11 mouse cellular contexts compared by ENCODE assay signal in genomic region chr6:70954040-70954439, GRCm38 (mm10). TPM values are rescaled to one million over a fixed set of nuclear protein-coding genes. Genes with fewer than 3 reads are reported as not detected.
A peak's percentile ranks its signal among the peaks of the same experiment; 100 is the strongest.
DNase-seq lines count a peak whose midpoint lies in the region; ATAC-seq and TF ChIP-seq lines count a peak whose summit lies in the region.
"Had no signal": no experiment of that assay in that cellular context is flagged by ENCODE, and none has a peak within 500 bp of the region (broad histone marks: within the 10 kb centered on the region; RNA-seq: fewer than 3 reads in every experiment).

No protein-coding gene starts in this region.

- H3K27me3 ChIP-seq in hindbrain, postnatal 0 days (ENCODE audit: insufficient read depth, low read length): peaks cover 47% of the 10 kb centered on the region
- H3K27me3 ChIP-seq in hindbrain, embryonic 14.5 days (ENCODE audit: control insufficient read depth, insufficient read depth, low read length): peaks cover 69% of the 10 kb centered on the region

- peak; percentile 67 for DNase-seq in hindbrain, postnatal 0 days (ENCODE audit: low spot score)
- no peak for DNase-seq in hindbrain, embryonic 14.5 days (ENCODE audit: low spot score)
- DNase-seq in right cerebral cortex, adult 18-20 months: peak; percentile 6
- DNase-seq in right cerebral cortex, postnatal 25 days: no peak
- DNase-seq in retina, postnatal 1 day: peak; percentile 66
- no peak for DNase-seq in thymus, postnatal 10 days (ENCODE audit: low spot score in 2 of 2)
- DNase-seq: adrenal gland, adult 2 months; right cerebral cortex, postnatal 14 days had no signal

- H3K9ac ChIP-seq in hindbrain, postnatal 0 days (replicated peaks; ENCODE audit: low read length): no peak overlapping the region
- no peak overlapping the region for H3K9ac ChIP-seq in hindbrain, embryonic 14.5 days

- ATAC-seq in hindbrain, postnatal 0 days: no peak
- no peak for ATAC-seq in hindbrain, embryonic 14.5 days (ENCODE audit: low FRiP score)
- ATAC-seq in granulocyte monocyte progenitor cell, adult 5-6 weeks (replicated peaks; ENCODE audit: poor library complexity, severe bottlenecking): no peak

- 13% methylated on average over 6 of the region's 6 CpGs for WGBS in hindbrain, postnatal 0 days
- 11% methylated on average over 6 of the region's 6 CpGs for WGBS in hindbrain, embryonic 14.5 days

- H3K36me3 ChIP-seq in hindbrain, postnatal 0 days (ENCODE audit: insufficient read depth, low read length): no peaks in the 10 kb centered on the region
- H3K36me3 ChIP-seq in hindbrain, embryonic 14.5 days (replicated peaks; ENCODE audit: control insufficient read depth, insufficient read depth): no peaks in the 10 kb centered on the region

- H3K4me2 ChIP-seq in hindbrain, postnatal 0 days (ENCODE audit: low read depth, low read length): no peak overlapping the region
- H3K4me2 ChIP-seq in hindbrain, embryonic 14.5 days (replicated peaks): no peak overlapping the region

- peaks cover 5% of the 10 kb centered on the region; the same call in 1 of the 2 replicates for H3K4me1 ChIP-seq in hindbrain, postnatal 0 days (ENCODE audit: insufficient read depth, low read length)
- peaks cover 12% of the 10 kb centered on the region for H3K4me1 ChIP-seq in hindbrain, embryonic 14.5 days (replicated peaks; ENCODE audit: control insufficient read depth, insufficient read depth, low read length)
- no peaks in the 10 kb centered on the region for H3K4me1 ChIP-seq in cortical plate, adult 2 months (ENCODE audit: control insufficient read depth, insufficient read depth, low read length)

- TF ChIP-seq POLR2A in cortical plate, adult 2 months (IDR thresholded peaks at IDR 0.05; ENCODE audit: extremely low read depth, insufficient read depth, low read length): no peak

- H3K9me3 ChIP-seq in hindbrain, postnatal 0 days (ENCODE audit: low read length): no peaks in the 10 kb centered on the region
- no peaks in the 10 kb centered on the region for H3K9me3 ChIP-seq in hindbrain, embryonic 14.5 days (ENCODE audit: control insufficient read depth, low read length)

- H3K27ac ChIP-seq in hindbrain, postnatal 0 days: no peak overlapping the region
- no peak overlapping the region for H3K27ac ChIP-seq in hindbrain, embryonic 14.5 days
- no peak overlapping the region for H3K27ac ChIP-seq in cortical plate, adult 2 months (ENCODE audit: insufficient read depth, low read length)
- H3K27ac ChIP-seq: macrophage had no signal

- peak; percentile 60 for TF ChIP-seq CTCF in hindbrain, postnatal 0 days (IDR thresholded peaks at IDR 0.05; ENCODE audit: low read depth)
- peak; percentile 27; the same call in 1 of the 2 replicates for TF ChIP-seq CTCF in cortical plate, adult 2 months (IDR thresholded peaks at IDR 0.05; ENCODE audit: extremely low read depth, insufficient read depth, low read length)

- no peak overlapping the region for H3K4me3 ChIP-seq in hindbrain, postnatal 0 days (ENCODE audit: low read length)
- H3K4me3 ChIP-seq in hindbrain, embryonic 14.5 days (replicated peaks; ENCODE audit: low read length): no peak overlapping the region
- no peak overlapping the region for H3K4me3 ChIP-seq in cortical plate, adult 2 months (ENCODE audit: insufficient read depth, low read length)

RNA-seq across cellular contexts. Expression of gene Foxi3, which starts 2.3 kb away (rescaled TPM):
- not detected in 2 replicates for total RNA-seq in hindbrain, postnatal 0 days (2014; rRNA removed)
- not detected in 2 replicates for polyA plus RNA-seq in hindbrain, postnatal 0 days (2015; fragmentation: Nextera tagmentation; extraction: Ambion mirVana)
- polyA plus RNA-seq in hindbrain, embryonic 14.5 days (2014; fragmentation: Nextera tagmentation; extraction: Ambion mirVana): not detected in 2 replicates
- polyA plus RNA-seq in cortical plate, adult 2 months (2012; rRNA removed): not detected in 2 replicates
- not detected in 2 replicates for total RNA-seq in granulocyte monocyte progenitor cell, adult 5-6 weeks (2014; fragmentation: Nextera tagmentation)
- not detected in 2 replicates for total RNA-seq in granulocyte monocyte progenitor cell, adult 5-6 weeks (2017)
- total RNA-seq: adrenal gland, adult 2 months had no signal
- polyA plus RNA-seq: adrenal gland, adult 2 months; macrophage had no signal

RNA-seq across cellular contexts. Expression of gene Tex37, which starts 35.3 kb away (rescaled TPM):
- not detected in 2 replicates for total RNA-seq in hindbrain, postnatal 0 days (2014; rRNA removed)
- not detected in 2 replicates for polyA plus RNA-seq in hindbrain, postnatal 0 days (2015; fragmentation: Nextera tagmentation; extraction: Ambion mirVana)
- polyA plus RNA-seq in hindbrain, embryonic 14.5 days (2014; fragmentation: Nextera tagmentation; extraction: Ambion mirVana): not detected in 2 replicates
- not detected in 2 replicates for polyA plus RNA-seq in cortical plate, adult 2 months (2012; rRNA removed)
- not detected in 2 replicates for total RNA-seq in granulocyte monocyte progenitor cell, adult 5-6 weeks (2014; fragmentation: Nextera tagmentation)
- total RNA-seq in granulocyte monocyte progenitor cell, adult 5-6 weeks (2017): not detected in 2 replicates
- total RNA-seq: adrenal gland, adult 2 months had no signal
- polyA plus RNA-seq: adrenal gland, adult 2 months; macrophage had no signal

Comparison
In these comparisons a context has a peak if more than half of its experiments do, and no peak if none do; other contexts are left out.
1. DNase-seq: peak in hindbrain, postnatal 0 days (single experiment), right cerebral cortex, adult 18-20 months (single experiment) and retina, postnatal 1 day (single experiment); none in hindbrain, embryonic 14.5 days (single experiment), right cerebral cortex, postnatal 25 days (single experiment) and thymus, postnatal 10 days (0 of 2).